Mouse (Mus musculus): ENCODE results near the gene Rad9b.

Gene Rad9b

DNA sequence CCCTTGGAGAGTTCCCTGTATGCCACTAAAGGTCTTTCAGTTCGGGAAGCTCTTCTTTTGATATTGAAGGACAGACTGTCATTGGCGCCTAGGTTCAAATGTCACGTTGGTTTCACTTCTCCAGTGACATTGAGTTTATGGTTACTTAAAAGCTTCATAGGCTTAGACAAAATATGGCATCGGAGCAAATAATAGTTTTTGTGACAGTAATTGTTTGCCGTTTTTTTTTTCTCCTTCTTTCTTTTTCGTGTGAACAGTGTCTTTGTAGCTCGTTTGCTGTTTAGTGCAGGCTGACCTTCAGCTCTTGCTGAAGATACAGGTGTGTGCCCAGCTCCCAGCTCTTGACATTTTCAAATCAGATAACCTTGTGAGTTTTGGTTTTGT is 68.3 kb downstream of the Rad9b start:
- CTCF ChIA-PET: interaction anchor here (1.2 to 1.3 kb wide), 2 partner anchors 13 to 24 kb away, joined by 6 to 7 read pairs; no protein-coding TSS in a partner anchor

DNA sequence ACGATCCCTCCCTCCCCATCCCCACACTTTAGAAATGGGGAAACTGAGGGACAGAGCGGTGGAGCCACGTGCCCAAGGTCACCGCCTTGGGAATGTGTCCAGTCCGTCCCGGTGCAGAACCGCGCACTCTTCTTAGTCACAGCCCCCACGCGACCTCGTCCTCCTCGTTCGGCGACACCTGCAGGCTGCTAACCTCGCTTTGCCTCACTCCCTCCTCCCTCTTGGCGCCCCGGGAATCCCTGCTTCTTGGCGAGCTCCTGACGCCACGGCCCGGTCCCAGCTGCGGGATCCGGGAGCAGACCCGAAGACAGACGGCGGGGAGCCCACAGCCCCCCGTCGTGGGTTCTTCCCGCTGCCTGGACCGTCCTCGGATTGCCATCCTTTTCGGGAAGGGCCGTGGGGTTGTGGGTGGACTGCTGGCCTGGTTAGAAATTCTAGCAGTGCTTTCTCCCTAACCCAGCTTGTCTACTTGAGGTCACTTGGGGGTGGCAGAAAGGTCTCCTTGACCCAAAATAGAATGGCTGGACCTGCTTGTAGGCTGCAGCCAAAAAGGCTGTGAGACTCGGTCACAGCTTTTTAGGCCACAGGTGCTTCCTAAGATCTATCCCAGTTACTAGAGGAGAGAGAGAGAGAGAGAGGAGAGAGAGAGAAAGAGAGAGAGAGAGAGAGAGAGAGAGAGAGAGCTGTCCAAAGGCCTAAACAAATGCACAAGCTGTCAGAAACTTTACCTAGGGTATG is 68.8 kb downstream of the Rad9b start:
- CTCF ChIA-PET: interaction anchor here (1.2 to 1.3 kb wide), 2 partner anchors 12 to 25 kb away, joined by 6 to 7 read pairs; no protein-coding TSS in a partner anchor

DNA sequence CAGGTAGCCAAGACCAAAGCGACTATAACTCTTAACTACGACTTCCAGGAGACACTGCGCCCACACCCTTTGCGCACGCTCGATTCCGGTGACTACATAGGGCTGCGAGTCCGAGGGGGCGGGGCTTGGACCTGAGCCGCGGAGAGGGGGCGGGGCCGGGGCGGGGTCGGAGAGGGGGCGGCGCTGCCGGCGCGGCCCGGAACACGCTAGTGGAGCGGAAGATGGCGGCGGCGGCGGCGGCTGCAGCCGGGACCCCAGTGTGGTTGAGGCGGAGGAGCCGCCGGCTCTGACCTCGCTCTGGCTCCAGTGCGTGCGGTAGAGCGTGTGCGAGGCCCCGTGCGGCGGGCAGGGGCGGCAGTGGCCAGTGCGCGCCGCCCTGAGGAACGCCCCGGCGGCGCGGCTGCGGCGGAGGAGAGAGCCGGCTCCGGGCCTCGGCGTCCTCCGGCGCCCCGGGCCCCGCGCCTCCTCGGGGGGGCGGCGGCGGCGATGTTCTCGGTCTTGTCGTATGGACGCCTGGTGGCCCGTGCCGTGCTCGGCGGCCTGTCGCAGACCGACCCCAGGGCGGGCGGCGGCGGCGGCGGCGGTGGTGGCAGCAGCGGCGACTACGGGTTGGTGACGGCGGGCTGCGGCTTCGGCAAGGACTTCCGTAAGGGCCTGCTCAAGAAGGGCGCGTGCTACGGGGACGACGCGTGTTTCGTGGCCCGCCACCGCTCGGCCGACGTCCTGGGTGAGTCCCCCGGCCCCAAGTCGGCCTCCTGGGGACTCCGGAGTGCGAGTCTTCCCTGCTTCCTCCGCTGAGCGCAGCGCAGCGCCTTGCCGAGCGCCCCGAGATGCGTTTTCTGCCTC is 69.6 kb downstream of the Rad9b start, which contains the start of gene Pptc7:
Gene Pptc7, plus strand, starts transcription at position 183 of the 846 bp plus-strand sequence.
- CTCF ChIA-PET: no interaction called here

DNA sequence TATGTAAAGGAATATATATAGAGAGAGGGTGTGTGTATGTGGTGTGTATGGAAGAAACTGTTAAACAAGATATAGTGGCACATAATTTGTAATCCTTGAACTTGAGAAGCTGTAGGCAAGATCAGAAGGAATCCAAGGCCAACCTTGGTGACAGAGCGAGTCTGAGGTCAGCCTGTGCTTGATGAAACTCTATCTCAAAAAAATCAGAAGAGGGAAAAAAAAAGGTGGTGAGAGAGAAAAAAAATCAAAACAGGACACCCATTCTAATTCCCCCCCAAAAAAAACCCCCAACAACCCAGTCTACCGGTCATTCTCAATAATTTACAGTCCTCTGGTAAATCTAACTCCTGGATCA is 70.2 kb downstream of the Rad9b start:
- CTCF ChIA-PET: interaction anchor here (0.7 kb wide), 1 partner anchor 17 kb away, joined by 5 read pairs; no protein-coding TSS in a partner anchor

DNA sequence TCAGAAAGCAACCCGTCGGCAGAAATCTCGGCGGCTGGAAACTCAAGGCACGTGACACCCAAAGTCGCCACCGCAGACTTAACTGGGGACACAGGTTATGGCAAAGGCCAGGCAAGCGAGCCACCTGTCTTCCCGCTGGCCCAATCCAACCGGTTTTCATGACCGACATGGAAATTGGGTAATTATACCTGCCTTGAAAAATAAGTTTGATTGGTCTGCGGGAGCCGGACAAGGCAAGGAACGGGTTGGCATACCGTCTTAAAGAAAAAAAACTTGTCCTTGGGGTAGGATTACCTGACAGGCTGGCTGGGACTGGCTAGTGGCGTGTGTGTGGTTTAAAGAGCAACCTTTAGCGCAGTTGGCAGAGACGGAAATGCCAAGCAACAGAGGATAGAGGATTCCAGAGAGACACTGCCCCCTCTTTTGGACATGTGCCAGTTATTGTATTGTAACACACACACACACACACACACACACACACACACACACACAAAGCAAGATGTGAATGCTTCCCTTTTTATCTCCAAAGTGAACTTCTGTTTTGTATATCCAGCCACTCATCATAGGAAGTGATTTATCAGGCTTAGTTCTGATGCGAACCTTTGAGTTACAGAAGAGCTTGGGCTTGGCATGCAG is 73.1 kb downstream of the Rad9b start:
- CTCF ChIA-PET: no interaction called here

DNA sequence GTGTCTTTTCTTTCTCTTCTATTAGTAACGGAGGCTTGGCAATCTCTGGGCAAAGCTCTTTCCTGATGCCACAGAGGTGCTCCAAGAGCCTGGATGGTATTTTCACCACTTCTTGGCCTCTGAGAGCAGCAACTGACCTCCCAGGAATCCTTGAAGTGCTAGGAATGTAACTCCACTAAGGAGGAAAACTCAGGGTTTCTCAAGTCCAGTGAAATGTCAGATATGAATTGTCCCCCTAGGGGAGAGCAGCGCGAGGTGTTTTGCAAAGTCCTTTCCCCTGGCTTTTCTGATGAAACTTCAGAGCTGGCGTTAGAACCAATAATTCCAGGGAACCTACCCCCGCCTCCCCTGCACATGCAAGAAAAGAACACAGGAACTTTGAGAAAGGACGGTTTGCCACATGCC is 73.6 kb downstream of the Rad9b start:
- CTCF ChIA-PET: interaction anchor here (0.5 to 0.7 kb wide), 2 partner anchors 91 to 127 kb away, joined by 3 to 4 read pairs; no protein-coding TSS in a partner anchor

DNA sequence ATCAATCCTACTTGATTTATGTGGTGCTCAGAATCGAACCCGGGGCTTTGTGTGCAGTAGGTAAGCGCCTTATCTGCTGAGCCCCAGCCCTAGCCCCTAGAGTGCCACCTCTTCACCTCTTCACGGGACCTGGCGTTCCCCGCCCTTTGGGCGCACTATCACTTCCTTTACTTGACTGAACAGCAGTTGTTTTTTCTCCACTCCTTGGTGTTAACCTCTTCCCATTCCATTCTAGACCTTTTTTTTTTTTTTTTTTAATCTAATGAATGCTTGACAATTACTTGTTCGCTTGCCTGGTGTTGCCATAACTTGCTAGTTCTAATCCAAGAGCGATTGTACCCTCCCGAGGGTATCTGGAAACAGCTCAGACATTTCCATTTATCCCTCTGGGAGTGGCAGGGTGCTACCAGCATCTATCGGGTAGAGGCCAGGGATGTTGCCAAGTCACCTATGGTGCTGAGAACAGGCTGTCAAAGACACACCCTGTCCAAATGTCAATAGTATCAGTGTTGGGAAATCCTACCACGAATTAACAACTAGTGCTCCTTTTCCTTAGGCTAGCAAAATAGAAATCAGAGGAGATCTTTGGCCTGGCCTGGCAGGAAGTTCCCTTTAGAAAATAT is 74.1 kb downstream of the Rad9b start:
- CTCF ChIA-PET: interaction anchor here (0.5 to 0.7 kb wide), 2 partner anchors 90 to 126 kb away, joined by 3 to 4 read pairs; no protein-coding TSS in a partner anchor

DNA sequence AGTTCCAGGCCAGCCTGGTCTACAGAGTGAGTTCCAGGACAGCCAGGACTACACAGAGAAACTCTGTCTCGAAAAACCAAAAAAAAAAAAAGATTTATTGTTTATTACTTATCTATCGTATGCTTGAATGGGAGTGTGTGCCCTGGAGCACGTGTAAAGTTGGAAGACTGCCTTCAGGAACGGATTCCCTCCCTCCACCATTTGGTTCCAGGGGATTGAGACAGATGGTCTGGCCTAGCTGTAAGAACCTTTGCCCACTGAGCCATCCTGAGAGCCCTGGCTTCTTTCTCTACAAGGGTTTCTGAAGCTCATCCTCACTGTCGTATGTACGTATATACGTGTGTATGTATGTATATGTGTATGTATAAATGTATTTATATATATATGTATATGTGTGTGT is 75.1 kb downstream of the Rad9b start:
- CTCF ChIA-PET: interaction anchor here (0.7 kb wide), 1 partner anchor 12 kb away, joined by 4 read pairs; no protein-coding TSS in a partner anchor

DNA sequence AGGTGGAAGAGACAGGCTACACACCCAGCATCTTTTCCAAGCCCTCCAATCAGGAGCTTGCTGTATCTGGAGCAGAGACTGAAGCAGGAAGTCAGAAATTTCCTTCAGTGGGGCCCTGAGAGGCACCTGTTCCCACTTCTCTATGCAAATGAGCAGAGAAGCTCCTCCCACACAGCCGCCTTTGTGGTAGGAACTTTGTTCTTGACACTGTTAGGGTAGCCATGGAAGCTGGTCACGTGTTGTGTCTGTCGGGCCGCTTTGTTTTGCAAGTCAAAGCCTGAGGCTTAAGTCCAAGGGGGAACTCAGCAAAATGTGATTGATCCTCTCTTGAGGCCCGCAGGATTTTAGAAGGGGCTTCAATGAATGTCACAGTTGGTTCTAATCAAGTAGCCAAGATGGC is 79.2 kb downstream of the Rad9b start:
- CTCF ChIA-PET: interaction anchor here (0.8 to 1.1 kb wide), 2 partner anchors 11 to 107 kb away, joined by 3 to 4 read pairs; no protein-coding TSS in a partner anchor

Data from spleen, embryonic (tissue).